Mouse (Mus musculus) ovary, adult 18-20 months (tissue): ENCODE measurements around the gene RPS10-NUDT3.
"Not testable (repeated sequence)": the region's sequence is repeated elsewhere in the genome, so short reads cannot be mapped to it uniquely, and the experiment has no call there.

Experiments used
- DNase-seq: peaks from one replicate; pipeline ENCODE4 v3.0.0; 2022; ENCODE audit warnings: low spot score, mixed read lengths

The RPS10-NUDT3 gene

GRCm38 (mm10) chr17:27642491-27643062, 7.6 kb upstream of the RPS10-NUDT3 start:
- no peak for DNase-seq

GRCm38 (mm10) chr17:27639851-27640250, 4.8 kb upstream of the RPS10-NUDT3 start:
- not testable (repeated sequence) for DNase-seq

GRCm38 (mm10) chr17:27638921-27639332, 3.9 kb upstream of the RPS10-NUDT3 start:
- DNase-seq, result no peak

- DNase-seq, result no peak
Observed at GRCm38 (mm10) chr17:27637333-27637732, 2.3 kb upstream of the RPS10-NUDT3 start.

- DNase-seq, result no peak
Observed at GRCm38 (mm10) chr17:27636132-27637020, 1.4 kb upstream of the RPS10-NUDT3 start, which contains the start of gene Rps10. TSS of gene Rps10 (minus strand) at chr17:27636669.

GRCm38 (mm10) chr17:27635575-27635903, 517 bp upstream of the RPS10-NUDT3 start:
- not testable (repeated sequence) for DNase-seq

GRCm38 (mm10) chr17:27629249-27630020, 5.6 kb downstream of the RPS10-NUDT3 start:
- DNase-seq, result peak; percentile 61

- no peak for DNase-seq
Observed at GRCm38 (mm10) chr17:27628376-27628775, 6.6 kb downstream of the RPS10-NUDT3 start.

GRCm38 (mm10) chr17:27627451-27627850, 7.6 kb downstream of the RPS10-NUDT3 start:
- no peak for DNase-seq

- DNase-seq, result no peak
Observed at GRCm38 (mm10) chr17:27626681-27627080, 8.3 kb downstream of the RPS10-NUDT3 start.

- DNase-seq, result no peak
Observed at GRCm38 (mm10) chr17:27625455-27626251, 9.4 kb downstream of the RPS10-NUDT3 start.

GRCm38 (mm10) chr17:27623360-27624326, 11.4 kb downstream of the RPS10-NUDT3 start, which contains the start of gene Nudt3:
TSS of gene Nudt3 (minus strand) at chr17:27623495.
- peak; percentile 81 for DNase-seq

GRCm38 (mm10) chr17:27622611-27623359, 12.2 kb downstream of the RPS10-NUDT3 start:
- peak; percentile 19 for DNase-seq

GRCm38 (mm10) chr17:27621705-27622531, 13.1 kb downstream of the RPS10-NUDT3 start:
- DNase-seq, result no peak

- DNase-seq, result no peak
Observed at GRCm38 (mm10) chr17:27621161-27621560, 13.9 kb downstream of the RPS10-NUDT3 start.

GRCm38 (mm10) chr17:27615388-27615787, 19.6 kb downstream of the RPS10-NUDT3 start:
- DNase-seq, result no peak

- no peak for DNase-seq
Observed at GRCm38 (mm10) chr17:27613016-27613415, 22.0 kb downstream of the RPS10-NUDT3 start.

GRCm38 (mm10) chr17:27611994-27612393, 23.0 kb downstream of the RPS10-NUDT3 start:
- DNase-seq, result no peak

GRCm38 (mm10) chr17:27611519-27611884, 23.5 kb downstream of the RPS10-NUDT3 start:
- DNase-seq, result no peak
